Mouse (Mus musculus): ENCODE measurements around the gene Zc3hc1.
A peak's percentile ranks its signal among the peaks of the same experiment; 100 is the strongest.

Zc3hc1 gene

DNA sequence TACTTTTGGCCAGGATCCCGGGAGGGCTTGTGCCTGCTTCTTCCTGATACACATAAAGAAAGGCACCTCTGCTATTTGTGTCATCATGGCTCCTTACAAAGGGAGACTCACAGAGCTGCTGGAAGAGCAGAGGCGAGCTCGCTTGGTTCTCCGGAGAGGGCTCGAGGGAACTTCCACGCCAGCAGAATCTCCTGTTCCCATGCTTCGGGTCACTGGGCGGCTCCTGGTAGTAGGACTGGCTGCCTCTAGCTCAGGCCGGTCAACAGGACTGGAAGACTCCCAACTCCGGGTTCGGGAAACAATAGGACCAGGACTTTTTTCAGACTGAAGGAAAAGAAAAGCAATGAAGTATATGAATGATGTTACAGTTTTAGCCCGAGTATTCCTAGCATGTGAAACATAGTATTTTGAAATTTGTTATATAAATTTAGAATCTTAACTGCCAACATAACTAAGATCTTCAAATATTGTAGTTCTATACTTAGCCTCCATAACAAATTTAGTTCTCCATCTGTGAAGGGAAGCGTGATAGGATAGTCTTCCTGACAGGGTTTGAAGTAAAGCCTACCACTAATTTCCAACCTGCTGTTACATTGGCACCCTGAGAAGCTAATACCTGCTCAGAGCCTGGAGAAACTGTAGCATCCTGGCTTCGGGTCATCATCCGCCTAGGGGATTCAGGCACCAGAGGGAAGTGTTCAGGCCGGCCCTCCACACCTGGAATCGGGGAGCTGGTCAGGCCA, 18.0 kb downstream of the Zc3hc1 start:
- no peak for DNase-seq (ENCODE audit: low spot score)

DNA sequence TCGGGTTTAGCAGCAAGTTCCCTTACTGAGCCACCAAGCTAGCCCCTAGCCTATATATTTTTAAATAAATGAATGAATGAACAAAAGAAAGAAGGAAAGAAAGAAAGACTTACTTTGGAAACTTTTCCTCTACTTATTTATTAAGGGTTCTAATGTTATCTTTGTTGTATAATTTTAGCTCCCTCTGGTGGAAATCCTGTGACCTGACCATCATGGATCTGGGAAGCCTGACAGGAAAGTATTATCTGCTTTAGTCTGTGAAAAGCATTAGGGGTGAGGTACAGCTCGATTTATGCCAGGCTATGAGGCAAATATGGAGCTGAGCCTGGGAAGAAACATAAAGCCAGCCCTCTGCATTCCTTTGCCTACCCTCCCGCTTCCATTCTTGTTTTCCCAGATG, 21.5 kb downstream of the Zc3hc1 start:
- no peak for DNase-seq (ENCODE audit: low spot score)

DNA sequence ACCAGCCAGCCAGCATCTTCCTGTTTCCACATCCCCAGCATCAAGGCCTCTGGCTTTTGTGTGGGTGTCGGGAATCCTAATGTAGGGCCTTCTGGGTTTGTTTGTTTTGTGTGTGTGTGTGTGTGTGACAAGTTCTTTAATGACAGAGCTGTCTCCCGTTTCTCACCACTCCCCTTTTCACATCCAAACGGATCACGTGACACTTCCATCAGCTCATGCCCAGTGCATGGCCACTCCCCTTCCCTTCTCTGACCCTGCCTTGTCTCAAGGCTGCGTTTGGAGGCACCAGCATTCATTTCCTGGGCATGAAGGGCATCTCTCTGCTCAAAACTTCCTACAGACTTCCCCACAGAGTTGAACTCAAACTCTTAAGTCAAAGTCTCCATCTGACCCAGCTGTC, 27.0 kb downstream of the Zc3hc1 start:
- DNase-seq (ENCODE audit: low spot score) = no peak

DNA sequence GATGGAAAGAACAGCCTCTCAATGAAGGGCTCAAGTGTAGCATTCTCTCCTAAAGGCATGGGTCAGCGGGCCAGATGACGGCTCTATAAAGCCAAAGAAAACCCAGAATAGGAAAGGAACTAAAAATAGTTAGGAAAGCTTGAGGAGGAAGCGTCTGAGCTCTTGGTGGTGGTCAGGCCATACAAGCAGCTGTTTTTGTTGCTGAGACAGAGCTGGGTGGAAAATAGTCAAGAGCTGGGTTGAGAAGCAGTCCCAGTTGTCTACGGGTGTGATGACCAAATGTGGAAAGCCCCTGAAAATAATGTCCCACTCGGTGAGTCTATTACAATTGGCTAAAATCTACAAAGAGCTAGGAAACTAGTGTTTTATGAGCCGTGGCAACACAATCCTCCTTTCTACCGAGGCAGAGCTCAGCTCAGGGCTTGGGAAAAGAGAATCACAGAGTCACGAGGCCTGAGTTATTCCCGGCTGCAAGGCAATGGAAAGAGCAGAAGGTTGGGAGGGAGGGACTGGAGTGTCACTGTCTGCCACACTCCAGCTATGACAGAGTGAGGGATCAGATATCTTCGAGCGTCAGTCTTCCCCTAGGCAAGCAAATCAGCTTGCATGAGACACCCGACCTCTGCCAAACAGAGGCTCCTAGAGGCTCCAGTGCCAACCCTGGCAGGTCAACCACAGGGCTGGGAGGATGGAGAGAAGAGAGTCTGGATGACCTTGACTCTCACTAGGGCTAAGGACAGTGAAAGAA, 30.9 kb downstream of the Zc3hc1 start:
- no peak for DNase-seq (ENCODE audit: low spot score)

DNA sequence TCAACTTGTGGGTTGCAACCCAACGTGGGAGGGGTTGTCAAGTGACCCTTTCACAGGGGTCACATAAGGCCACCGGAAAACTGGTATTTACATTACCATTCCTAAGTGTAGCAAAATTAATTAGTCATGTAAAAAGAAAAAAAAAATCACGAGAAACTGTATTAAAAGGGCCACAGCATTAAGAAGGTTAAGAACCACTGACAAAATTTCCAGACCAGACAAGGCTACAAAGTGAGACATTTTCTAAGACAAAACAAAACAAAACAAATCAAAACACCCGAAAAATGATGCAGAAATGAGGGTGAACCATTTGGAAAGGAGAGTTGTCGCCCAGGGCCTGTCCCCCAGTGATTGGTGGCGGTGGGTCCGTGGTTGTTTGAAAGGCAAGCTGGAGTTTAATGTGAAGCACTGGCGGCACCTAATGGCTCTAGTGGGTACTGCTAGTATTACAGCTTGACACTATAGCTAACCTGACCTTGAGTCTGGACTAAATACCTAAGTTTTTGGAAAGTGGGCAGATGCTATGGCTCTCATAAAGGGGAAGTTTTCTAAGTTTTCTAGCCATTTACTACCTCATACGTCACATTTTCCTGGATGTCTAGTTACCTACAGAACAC, 33.2 kb downstream of the Zc3hc1 start:
- peak; percentile 72 for DNase-seq (ENCODE audit: low spot score)

DNA sequence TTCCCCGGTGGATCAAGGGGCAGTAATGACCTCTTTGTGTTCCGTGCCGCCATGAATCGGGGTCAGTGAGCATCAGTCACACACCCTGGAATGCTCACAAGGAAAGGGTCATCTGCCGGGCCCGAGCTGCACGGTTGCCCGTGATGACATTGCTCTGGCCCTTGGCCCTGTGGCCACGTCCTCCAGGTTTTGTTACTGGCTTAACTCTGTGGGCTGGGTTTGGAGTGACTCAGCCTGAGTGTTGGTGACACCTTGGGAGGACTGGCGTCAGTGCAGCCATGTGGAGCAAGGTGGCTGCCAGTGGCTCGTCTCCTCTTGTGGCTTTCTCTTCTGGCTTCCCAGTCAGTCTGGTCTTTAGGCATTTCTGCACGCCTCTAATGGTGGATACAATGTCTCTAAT, 34.1 kb downstream of the Zc3hc1 start:
- DNase-seq (ENCODE audit: low spot score) = no peak

DNA sequence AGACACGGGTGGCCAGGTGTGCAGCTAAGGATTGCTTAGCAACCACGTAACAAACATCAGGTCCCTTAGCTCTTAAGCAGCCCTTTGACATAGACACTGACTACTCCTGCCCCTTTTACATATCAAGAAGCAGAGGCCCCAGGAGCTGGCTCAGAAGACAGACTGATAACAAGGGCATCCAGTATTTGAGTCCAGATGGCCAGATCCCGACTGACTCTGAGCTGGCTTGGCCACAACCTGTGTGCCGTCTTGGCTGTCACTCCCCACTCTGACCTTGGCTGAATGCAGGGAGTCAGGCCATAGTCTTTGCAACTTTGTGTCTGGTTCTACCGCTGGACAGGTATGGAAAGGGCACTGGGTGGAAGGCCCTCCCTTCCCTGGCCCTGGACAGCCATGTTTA, 34.7 kb downstream of the Zc3hc1 start:
- no peak for DNase-seq (ENCODE audit: low spot score)

DNA sequence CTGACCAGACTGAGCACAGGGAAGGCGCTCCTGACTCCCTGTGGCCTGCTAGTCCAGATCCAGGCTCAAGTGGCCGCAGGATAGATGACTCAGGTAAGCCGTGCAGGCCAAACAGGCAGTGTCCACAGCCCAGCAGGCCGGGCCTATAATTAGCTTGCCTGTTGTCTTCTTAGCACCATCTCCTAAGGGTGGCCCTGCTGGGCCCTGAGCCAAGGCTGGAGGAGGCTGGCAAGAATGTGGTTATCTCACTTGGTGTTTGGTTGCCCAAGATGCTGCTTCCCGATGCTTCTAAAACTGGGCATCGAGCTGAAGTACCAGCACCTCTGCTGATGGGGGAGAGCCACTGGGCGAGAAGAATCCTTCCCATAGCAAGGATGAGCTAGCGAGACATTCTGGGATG, 35.1 kb downstream of the Zc3hc1 start:
- no peak for DNase-seq (ENCODE audit: low spot score)

DNA sequence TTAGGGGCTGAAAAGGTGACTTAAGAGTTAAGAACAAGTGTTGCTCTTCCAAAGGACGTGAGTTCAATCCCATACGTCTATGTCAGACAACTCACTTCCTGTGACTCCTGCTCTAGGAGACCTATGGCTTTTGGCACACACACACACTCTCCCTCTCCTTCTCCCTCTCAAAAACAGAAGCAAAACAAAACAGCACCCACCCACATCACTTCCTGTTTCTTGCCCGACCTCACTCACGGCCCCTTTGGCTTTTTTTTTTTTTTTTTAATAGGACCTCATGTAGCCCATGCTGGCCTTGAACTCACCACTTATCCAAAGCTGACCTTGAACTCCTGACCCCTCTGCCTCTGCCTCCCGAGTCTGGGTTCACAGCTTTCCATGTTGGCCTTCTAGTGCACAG, 36.1 kb downstream of the Zc3hc1 start:
- DNase-seq (ENCODE audit: low spot score) = no peak

DNA sequence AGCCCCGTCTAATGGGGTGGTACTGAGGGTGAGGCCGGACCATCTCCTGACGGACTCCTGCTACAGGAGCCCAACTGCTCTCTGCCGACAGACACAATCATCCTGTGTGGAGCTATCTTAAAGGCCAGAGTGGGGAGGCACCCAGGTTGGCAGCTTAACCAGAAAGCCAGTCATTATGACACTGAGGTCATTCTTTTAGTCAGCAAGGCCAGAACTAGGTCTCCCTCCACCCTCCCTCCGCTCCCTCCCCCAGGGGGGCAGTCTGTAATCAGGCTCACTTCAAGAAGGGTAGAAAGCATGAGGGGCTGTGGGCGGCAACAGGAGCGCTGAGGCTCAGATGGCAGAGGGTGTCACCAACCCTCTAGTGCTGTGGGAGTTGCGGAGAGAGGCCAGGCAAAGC, 37.2 kb downstream of the Zc3hc1 start:
- DNase-seq (ENCODE audit: low spot score) = no peak

DNA sequence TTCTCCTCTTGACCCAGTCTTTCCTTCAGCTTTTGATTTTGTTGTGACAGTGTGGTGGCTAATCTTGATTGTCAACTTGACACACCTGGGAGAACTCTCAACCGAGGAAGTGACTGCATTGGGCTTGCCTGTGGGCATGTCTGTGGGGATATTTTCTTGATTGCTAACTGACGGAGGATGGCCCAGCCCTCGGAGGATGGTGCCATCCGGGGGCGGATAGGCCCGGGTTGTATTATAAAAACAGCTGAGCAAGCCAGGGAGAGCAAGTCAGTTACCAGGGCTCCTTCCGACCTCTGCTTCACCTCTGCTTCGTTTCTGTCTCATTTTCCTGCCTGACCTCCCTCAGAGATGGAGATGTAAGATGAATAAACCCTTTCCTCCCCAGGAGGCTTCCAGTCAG, 38.1 kb downstream of the Zc3hc1 start:
- no peak for DNase-seq (ENCODE audit: low spot score)

DNA sequence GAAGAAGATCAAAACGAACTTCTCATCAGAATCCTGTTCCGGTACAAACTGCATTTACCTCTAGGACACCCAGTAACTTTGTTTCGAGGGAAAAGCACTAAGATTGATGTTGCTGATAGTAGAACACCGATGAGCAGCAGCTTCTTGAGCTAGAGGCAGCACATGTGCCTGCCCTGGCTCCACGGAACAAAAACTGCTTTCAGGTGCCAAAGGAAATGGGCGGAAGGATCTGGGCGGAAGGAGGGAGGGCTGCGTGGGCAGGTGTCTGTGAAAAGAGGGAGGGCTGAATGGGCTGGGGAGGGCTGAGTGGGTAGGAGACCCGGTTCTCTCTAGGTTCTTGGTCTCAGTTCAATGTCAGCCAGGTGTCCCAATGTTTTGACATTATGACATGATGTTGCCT, 39.5 kb downstream of the Zc3hc1 start:
- no peak for DNase-seq (ENCODE audit: low spot score)

DNA sequence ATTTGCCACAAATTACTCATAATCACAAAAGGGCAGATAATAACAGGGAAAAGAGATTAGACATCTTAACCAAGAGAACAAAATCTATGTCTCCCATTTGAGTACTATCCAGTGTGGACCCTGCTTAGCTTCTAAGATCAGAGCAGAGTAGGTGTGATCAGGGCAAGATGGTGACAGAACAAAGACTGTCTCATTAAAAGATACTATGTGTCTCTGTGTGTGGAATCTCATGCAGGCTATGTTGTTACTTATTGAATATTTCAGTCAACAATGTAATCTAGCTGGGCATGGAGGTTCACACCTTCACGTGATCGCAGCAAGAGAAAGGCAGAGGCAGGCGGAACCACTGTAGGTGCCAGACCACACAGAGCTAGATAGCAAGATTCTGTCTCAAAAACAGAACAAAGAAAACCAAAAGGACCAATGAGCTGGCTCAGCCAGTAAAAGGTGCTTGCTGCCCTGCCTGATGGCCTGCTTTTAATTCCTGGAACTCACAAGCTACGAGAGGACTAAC, 43.5 kb downstream of the Zc3hc1 start:
- DNase-seq (ENCODE audit: low spot score) = no peak

DNA sequence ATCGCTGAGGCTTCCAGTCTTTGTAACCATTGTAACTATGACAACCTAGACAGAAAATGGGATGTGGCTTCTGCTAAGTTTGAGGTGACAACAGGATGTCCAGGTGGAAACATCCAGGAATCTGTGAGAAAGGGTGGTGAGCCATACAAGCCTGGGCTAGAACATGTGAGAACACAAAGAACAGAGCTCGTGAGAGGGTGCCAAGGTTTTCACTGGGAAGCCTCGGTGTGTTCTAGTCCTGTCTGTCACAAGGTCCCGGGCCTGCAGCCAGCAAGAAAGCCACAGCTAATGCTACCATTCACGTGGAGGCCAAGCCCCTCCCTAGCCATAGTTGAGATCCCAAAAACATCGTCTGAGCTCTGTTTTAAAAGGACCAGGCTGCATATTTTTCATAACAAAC, 44.1 kb downstream of the Zc3hc1 start:
- DNase-seq (ENCODE audit: low spot score) = no peak

DNA sequence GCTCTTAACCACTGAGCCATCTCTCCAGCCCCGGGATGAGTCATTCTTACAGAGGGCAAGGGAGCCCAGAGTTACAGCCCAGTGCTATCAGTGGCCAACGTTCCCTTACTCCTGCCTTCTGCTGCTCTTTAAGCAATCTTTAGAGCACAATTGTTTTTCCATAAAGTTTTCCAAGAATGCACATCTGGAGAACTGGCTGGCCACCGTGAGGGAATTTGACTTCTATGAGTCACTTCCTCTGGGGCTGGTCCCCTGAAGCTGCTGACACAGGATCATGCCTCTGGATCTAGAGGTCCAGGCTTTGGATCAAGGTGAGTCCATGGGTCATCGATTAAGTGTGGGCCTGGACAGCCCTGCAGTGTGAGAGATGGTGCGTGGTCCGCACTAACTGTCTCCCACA, 46.8 kb downstream of the Zc3hc1 start:
- no peak for DNase-seq (ENCODE audit: low spot score)

DNA sequence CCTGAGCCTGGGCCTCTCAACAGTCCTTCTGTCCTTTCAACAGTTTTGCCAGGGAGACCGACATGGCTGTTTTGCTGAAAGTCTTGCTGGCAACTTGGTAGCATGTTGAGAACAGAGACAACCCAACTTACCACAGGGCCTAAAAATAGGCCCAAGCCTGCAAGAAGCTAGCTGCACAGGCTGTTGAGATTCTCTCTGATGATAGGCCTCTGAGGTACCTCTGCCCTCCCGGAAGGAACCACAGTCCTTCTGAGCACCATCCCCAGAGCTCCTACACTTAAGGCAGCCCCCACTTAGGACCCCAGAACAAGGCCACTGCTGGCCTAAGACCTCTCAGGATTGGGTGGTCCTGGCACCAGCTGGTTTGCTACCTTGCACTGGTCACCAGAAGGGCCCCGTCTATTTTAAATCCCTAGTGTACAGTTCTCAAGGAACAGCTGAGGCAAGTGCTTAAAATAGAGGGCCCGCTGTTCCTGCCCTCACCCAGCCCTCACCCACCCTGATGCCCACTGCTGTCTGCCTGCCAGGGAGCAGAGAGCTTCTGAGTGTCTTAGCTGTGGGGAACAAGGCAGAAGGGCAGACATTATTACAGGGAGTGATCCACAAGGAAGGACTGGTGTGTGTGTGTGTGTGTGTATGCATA, 50.5 kb downstream of the Zc3hc1 start:
- DNase-seq (ENCODE audit: low spot score) = no peak

DNA sequence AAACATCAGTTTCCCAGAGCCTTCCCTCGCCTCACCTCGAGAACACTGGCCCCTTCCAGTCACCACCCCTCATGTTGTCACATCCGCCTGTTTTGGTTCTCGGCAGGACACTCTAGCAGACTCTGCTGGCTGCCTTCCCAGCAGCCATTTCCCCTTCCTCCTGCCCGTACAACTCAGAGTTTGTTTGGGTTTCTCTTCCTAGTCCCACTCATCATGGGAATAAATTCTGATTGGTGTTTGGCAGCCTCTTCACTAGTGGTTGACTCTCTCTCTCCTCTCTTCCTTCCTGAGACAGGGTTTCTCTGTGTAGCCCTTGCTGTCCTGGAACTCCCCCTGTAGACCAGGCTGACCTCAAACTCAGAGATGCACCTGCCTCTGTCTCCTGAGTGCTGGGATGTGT, 53.9 kb downstream of the Zc3hc1 start:
- DNase-seq (ENCODE audit: low spot score) = no peak

DNA sequence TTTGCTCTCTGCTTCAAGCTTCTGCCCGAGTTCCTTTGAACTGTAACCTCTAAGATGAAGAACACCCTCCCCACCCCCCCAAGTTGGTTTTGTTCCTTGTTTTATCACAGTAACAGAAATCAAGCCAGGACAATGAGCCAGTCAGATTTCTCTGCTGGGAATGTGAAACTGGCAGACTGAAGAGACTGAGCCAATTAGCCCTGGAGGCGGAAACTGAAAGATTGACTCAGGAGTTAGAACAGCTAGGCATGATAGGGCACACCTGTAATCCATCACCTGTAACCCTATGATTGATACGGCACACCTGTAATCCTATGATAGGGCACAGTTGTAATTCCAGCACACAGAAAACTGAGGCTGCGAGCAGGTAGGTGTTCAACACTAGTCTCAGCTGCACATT, 58.6 kb downstream of the Zc3hc1 start:
- DNase-seq (ENCODE audit: low spot score) = no peak

DNA sequence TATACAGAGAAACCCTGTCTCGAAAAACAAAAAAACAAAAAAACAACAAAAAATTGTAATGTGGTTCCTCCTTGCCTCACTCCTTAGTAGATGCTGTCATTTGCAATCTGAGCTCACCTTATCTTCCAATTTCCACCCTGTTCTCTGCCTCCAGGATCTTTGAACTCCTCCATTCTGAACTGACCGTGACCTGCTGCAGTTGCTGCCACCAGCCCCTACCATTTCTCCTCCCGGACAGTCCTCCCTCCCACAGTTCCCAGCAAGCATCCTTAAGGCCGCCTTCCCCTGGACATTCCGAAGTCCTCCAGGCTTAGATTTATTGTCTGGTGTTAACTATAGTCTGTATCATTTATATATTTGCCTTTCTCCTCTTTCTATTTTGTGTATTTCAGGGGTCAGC, 60.1 kb downstream of the Zc3hc1 start:
- DNase-seq (ENCODE audit: low spot score) = no peak

DNA sequence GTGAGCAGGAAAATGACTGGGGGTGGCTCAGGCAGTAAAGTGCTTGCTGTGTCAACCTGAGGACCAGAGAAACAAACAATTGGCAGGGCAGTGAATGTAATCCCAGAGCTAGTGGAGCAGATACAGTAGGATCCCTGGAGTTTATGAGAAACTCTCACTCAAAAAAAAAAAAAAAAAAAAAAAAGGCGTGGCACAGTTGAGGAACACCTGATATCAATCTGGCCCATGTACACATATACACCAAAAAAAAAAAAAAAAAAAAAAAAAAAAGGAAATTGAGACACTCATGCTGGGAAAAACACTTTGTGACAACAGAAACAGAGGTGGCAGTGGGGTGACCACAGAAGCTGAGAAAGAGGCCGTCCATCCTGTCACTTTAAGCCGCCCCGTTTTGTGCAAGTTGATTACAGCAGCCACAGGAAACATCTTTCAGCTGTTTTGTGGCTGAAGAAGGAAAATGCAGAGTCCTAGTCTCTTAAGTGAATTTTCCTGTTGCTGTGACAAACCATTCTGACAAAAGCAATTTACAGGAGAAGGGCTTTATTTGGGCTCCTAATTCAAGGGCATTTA, 64.8 kb downstream of the Zc3hc1 start:
- DNase-seq (ENCODE audit: low spot score) = no peak

DNA sequence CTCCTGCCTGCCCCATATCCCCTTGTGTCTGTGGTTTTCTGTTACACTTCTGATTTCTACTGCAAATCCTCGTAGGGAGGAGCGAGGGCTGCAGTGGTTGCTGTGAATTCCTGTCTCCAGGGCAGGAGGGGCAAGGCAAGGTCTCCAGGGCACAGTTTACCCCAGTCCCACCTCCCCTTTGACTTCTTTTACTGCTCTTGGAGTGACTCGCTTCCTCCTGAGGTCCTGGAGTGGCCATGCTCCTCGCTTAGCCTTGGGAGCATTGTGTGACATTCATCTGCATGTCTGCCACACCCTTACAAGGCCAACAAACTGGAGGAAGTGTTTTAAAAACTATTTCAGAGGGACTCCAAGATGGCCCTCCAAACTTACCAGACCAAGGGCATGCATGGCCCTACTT, 69.8 kb downstream of the Zc3hc1 start:
- DNase-seq (ENCODE audit: low spot score) = no peak

DNA sequence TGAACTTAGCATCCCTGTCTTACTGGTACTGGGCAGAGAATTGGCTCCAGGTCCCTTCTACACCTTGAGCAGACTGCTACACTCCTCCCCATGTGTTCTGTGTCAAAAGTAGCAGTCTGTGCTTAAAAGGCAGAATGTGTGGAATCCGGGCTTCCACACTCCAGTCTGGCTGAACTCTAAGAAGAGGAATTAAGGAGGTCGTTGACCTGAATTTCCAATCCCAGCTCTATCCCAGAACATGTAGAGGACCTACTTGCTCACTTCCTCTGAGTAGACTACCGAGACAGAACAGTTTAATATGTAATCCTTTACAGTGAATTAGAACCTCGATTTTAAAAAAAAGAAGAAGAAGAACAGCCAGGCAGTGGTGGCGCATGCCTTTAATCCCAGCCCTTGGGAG, 71.6 kb downstream of the Zc3hc1 start:
- DNase-seq (ENCODE audit: low spot score) = no peak
